Mouse (Mus musculus): Measurements from ENCODE around the gene Msi2. TPM values are rescaled to one million over a fixed set of nuclear protein-coding genes. Genes with fewer than 3 reads are reported as not detected.

Msi2 gene
- total and polyA plus RNA-seq, 2 experiments from 2014 or later: 33.0 to 170 TPM

- peaks cover 8% of the 10 kb centered on the region for H3K36me3 ChIP-seq (ENCODE audit: insufficient read depth, low read length)
- no peak overlapping the region for H3K4me3 ChIP-seq (ENCODE audit: low read length)
- peaks cover 12% of the 10 kb centered on the region; the same call in 1 of the 2 replicates for H3K4me1 ChIP-seq (ENCODE audit: insufficient read depth, low read length)
- H3K4me2 ChIP-seq (ENCODE audit: low read depth, low read length): no peak overlapping the region
- no peaks in the 10 kb centered on the region for H3K27me3 ChIP-seq (ENCODE audit: insufficient read depth, low read length)
- no peak for TF ChIP-seq CTCF (IDR thresholded peaks at IDR 0.05; ENCODE audit: low read depth)
- H3K27ac ChIP-seq: no peak overlapping the region
- H3K9me3 ChIP-seq (ENCODE audit: low read length): no peaks in the 10 kb centered on the region
- H3K9ac ChIP-seq (replicated peaks; ENCODE audit: low read length): no peak overlapping the region
- ATAC-seq: no peak
- whole genome bisulfite sequencing: 86% methylated on average over 7 of the region's 7 CpGs
- DNase-seq (ENCODE audit: low spot score): no peak
These were observed 49.2 kb downstream of the Msi2 start for GRCm38 (mm10) chr11:88669106-88669505.

GRCm38 (mm10) chr11:88668345-88668744 lies 50.0 kb downstream of the Msi2 start:
- no peak for DNase-seq (ENCODE audit: low spot score)
- H3K27me3 ChIP-seq (ENCODE audit: insufficient read depth, low read length): no peaks in the 10 kb centered on the region
- no peak overlapping the region for H3K27ac ChIP-seq
- H3K4me3 ChIP-seq (ENCODE audit: low read length): no peak overlapping the region
- H3K9me3 ChIP-seq (ENCODE audit: low read length): no peaks in the 10 kb centered on the region
- ATAC-seq: no peak
- TF ChIP-seq CTCF (IDR thresholded peaks at IDR 0.05; ENCODE audit: low read depth): no peak
- no peak overlapping the region for H3K9ac ChIP-seq (replicated peaks; ENCODE audit: low read length)
- H3K36me3 ChIP-seq (ENCODE audit: insufficient read depth, low read length): peaks cover 4% of the 10 kb centered on the region
- WGBS: 90% methylated on average over 14 of the region's 14 CpGs
- no peak overlapping the region for H3K4me2 ChIP-seq (ENCODE audit: low read depth, low read length)
- H3K4me1 ChIP-seq (ENCODE audit: insufficient read depth, low read length): peaks cover 13% of the 10 kb centered on the region; the same call in 1 of the 2 replicates

- 72% methylated on average over 15 of the region's 15 CpGs for WGBS
These were observed 52.5 kb downstream of the Msi2 start for GRCm38 (mm10) chr11:88665799-88666198.

GRCm38 (mm10) chr11:88661444-88662180 lies 56.7 kb downstream of the Msi2 start:
- Histone ChIP-seq H3K9me3 (ENCODE audit: low read length) (no peaks in the 10 kb centered on the region), H3K27me3 (ENCODE audit: insufficient read depth, low read length) (no peaks in the 10 kb centered on the region), H3K36me3 (ENCODE audit: insufficient read depth, low read length) (no peaks in the 10 kb centered on the region), H3K4me2 (ENCODE audit: low read depth, low read length) (no peak overlapping the region), H3K9ac (replicated peaks; ENCODE audit: low read length) (no peak overlapping the region), H3K27ac (peak overlapping the region; percentile 45), H3K4me3 (ENCODE audit: low read length) (no peak overlapping the region), H3K4me1 (ENCODE audit: insufficient read depth, low read length) (peaks cover 11% of the 10 kb centered on the region)
- no peak for TF ChIP-seq CTCF (IDR thresholded peaks at IDR 0.05; ENCODE audit: low read depth)
- WGBS: 82% methylated on average over 11 of the region's 11 CpGs
- DNase-seq (ENCODE audit: low spot score): no peak
- ATAC-seq: no peak

More at GRCm38 (mm10) chr11:88665799-88666198, 52.5 kb downstream of the Msi2 start:
- Histone ChIP-seq H3K9me3 (ENCODE audit: low read length) (no peaks in the 10 kb centered on the region), H3K4me2 (ENCODE audit: low read depth, low read length) (no peak overlapping the region), H3K4me1 (ENCODE audit: insufficient read depth, low read length) (peaks cover 16% of the 10 kb centered on the region), H3K36me3 (ENCODE audit: insufficient read depth, low read length) (peaks cover 4% of the 10 kb centered on the region; the same call in 1 of the 2 replicates), H3K4me3 (ENCODE audit: low read length) (no peak overlapping the region), H3K27me3 (ENCODE audit: insufficient read depth, low read length) (no peaks in the 10 kb centered on the region), H3K27ac (peak overlapping the region; percentile 26; the same call in 1 of the 2 replicates), H3K9ac (replicated peaks; ENCODE audit: low read length) (no peak overlapping the region)
- ATAC-seq (no peak), DNase-seq (ENCODE audit: low spot score) (no peak)
- TF ChIP-seq CTCF (IDR thresholded peaks at IDR 0.05; ENCODE audit: low read depth): no peak

GRCm38 (mm10) chr11:88660404-88660803 lies 57.9 kb downstream of the Msi2 start:
- ATAC-seq: no peak
- WGBS: 71% methylated on average over 9 of the region's 9 CpGs
- H3K9ac ChIP-seq (replicated peaks; ENCODE audit: low read length): no peak overlapping the region
- no peak for TF ChIP-seq CTCF (IDR thresholded peaks at IDR 0.05; ENCODE audit: low read depth)
- H3K4me1 ChIP-seq (ENCODE audit: insufficient read depth, low read length): peaks cover 11% of the 10 kb centered on the region
- H3K4me2 ChIP-seq (ENCODE audit: low read depth, low read length): no peak overlapping the region
- H3K27me3 ChIP-seq (ENCODE audit: insufficient read depth, low read length): no peaks in the 10 kb centered on the region
- H3K4me3 ChIP-seq (ENCODE audit: low read length): no peak overlapping the region
- H3K27ac ChIP-seq: peak overlapping the region; percentile 27; the same call in 1 of the 2 replicates
- DNase-seq (ENCODE audit: low spot score): no peak
- no peaks in the 10 kb centered on the region for H3K9me3 ChIP-seq (ENCODE audit: low read length)
- no peaks in the 10 kb centered on the region for H3K36me3 ChIP-seq (ENCODE audit: insufficient read depth, low read length)

- Histone ChIP-seq H3K9ac (replicated peaks; ENCODE audit: low read length) (no peak overlapping the region), H3K4me2 (ENCODE audit: low read depth, low read length) (no peak overlapping the region), H3K4me1 (ENCODE audit: insufficient read depth, low read length) (peaks cover 8% of the 10 kb centered on the region), H3K27ac (no peak overlapping the region), H3K4me3 (ENCODE audit: low read length) (no peak overlapping the region), H3K36me3 (ENCODE audit: insufficient read depth, low read length) (no peaks in the 10 kb centered on the region), H3K9me3 (ENCODE audit: low read length) (no peaks in the 10 kb centered on the region), H3K27me3 (ENCODE audit: insufficient read depth, low read length) (no peaks in the 10 kb centered on the region)
- no peak for TF ChIP-seq CTCF (IDR thresholded peaks at IDR 0.05; ENCODE audit: low read depth)
- DNase-seq (ENCODE audit: low spot score) (no peak), ATAC-seq (no peak)
- WGBS: 90% methylated on average over 5 of the region's 5 CpGs
These were observed 59.4 kb downstream of the Msi2 start for GRCm38 (mm10) chr11:88658926-88659325.

- peaks cover 19% of the 10 kb centered on the region for H3K4me1 ChIP-seq (ENCODE audit: insufficient read depth, low read length)
- no peak overlapping the region for H3K9ac ChIP-seq (replicated peaks; ENCODE audit: low read length)
- no peaks in the 10 kb centered on the region for H3K9me3 ChIP-seq (ENCODE audit: low read length)
- no peaks in the 10 kb centered on the region for H3K36me3 ChIP-seq (ENCODE audit: insufficient read depth, low read length)
- ATAC-seq (no peak), DNase-seq (ENCODE audit: low spot score) (no peak)
- no peak overlapping the region for H3K27ac ChIP-seq
- H3K27me3 ChIP-seq (ENCODE audit: insufficient read depth, low read length): no peaks in the 10 kb centered on the region
- no peak overlapping the region for H3K4me3 ChIP-seq (ENCODE audit: low read length)
- TF ChIP-seq CTCF (IDR thresholded peaks at IDR 0.05; ENCODE audit: low read depth): no peak
- no peak overlapping the region for H3K4me2 ChIP-seq (ENCODE audit: low read depth, low read length)
- WGBS: 80% methylated on average over 8 of the region's 8 CpGs
These were observed 62.5 kb downstream of the Msi2 start for GRCm38 (mm10) chr11:88655786-88656185.
